Mouse (Mus musculus) lung, postnatal 0 days (tissue): ENCODE measurements around the gene Gatad2a. TPM values are rescaled to one million over a fixed set of nuclear protein-coding genes. Genes with fewer than 3 reads are reported as not detected.

ENCODE experiments used
- ATAC-seq: fragments of 200-750 bp; cut with Nextera tagmentation; 2 replicates; pipeline ENCODE4 v1.8.0; 2017; ENCODE audit warnings: moderate library complexity
- DNase-seq: peaks from one replicate; pipeline ENCODE4 v3.0.0-alpha.2; 2016; ENCODE audit warnings: low spot score
- H3K27ac ChIP-seq: fragments of 300-500 bp; sonication (generic); 2 replicates; pipeline ENCODE4 v1.5.1; 2014; ENCODE audit warnings: antibody characterized with exemption, mild to moderate bottlenecking, low read length, mixed read lengths
- H3K27me3 ChIP-seq: fragments of 300-500 bp; sonication (generic); replicated peaks from 2 replicates; pipeline ENCODE4 v1.6.1; 2014; ENCODE audit warnings: low read length, mixed read lengths; ENCODE audit not compliant: insufficient read depth
- H3K36me3 ChIP-seq: fragments of 300-500 bp; sonication (generic); 2 replicates; pipeline ENCODE4 v1.6.1; 2014; ENCODE audit warnings: low read length, mixed read lengths; ENCODE audit not compliant: insufficient read depth
- H3K4me1 ChIP-seq: fragments of 300-500 bp; sonication (generic); 2 replicates; pipeline ENCODE4 v1.6.1; 2014; ENCODE audit warnings: antibody characterized with exemption, low read depth, low read length, mixed read lengths; ENCODE audit not compliant: insufficient read depth
- H3K4me2 ChIP-seq: fragments of 300-500 bp; sonication (generic); replicated peaks from 2 replicates; pipeline ENCODE4 v1.6.1; 2014; ENCODE audit warnings: low read depth, mild to moderate bottlenecking, low read length, moderate library complexity, mixed read lengths
- H3K4me3 ChIP-seq: fragments of 300-500 bp; sonication (generic); 2 replicates; pipeline ENCODE4 v1.5.1; 2014; ENCODE audit warnings: low read depth, low read length
- H3K9ac ChIP-seq: fragments of 300-500 bp; sonication (generic); replicated peaks from 2 replicates; pipeline ENCODE4 v1.6.1; 2014; ENCODE audit warnings: low read depth, mild to moderate bottlenecking
- H3K9me3 ChIP-seq: fragments of 300-500 bp; sonication (generic); 2 replicates; pipeline ENCODE4 v1.6.1; 2016; ENCODE audit warnings: low read length, mixed read lengths
- CTCF ChIP-seq: IDR thresholded peaks from 2 replicates; pipeline ENCODE4 v1.5.1; 2016; ENCODE audit warnings: antibody characterized with exemption, mild to moderate bottlenecking
- EP300 ChIP-seq: IDR thresholded peaks from 2 replicates; pipeline ENCODE4 v1.6.1; 2016; ENCODE audit warnings: antibody characterized with exemption, mild to moderate bottlenecking, control low read depth
- WGBS: fragments of 180-500 bp; shearing (Covaris S2); extraction: QIAGEN DNeasy Blood & Tissue Kit; methylation state at CpG from one replicate; pipeline ENCODE4 v1.1.7; 2014; 5-methylcytosine and 5-hydroxymethylcytosine counted together
- polyA plus RNA-seq: library from polyadenylated mRNA; unstranded; fragments of >200 nt; fragmentation: Nextera tagmentation; extraction: Ambion mirVana; gene quantifications from 2 replicates; pipeline ENCODE4 v1.2.1, GENCODE M21; 2015

Gatad2a gene
- polyA plus RNA-seq, 1 experiment from 2014 or later, result 40.9 TPM

GRCm38 (mm10) chr8:69936050-69936794, 60.0 kb downstream of the Gatad2a start:
- no peak overlapping the region for H3K4me3 ChIP-seq
- H3K4me2 ChIP-seq, result no peak overlapping the region
- H3K36me3 ChIP-seq, result peaks cover 4% of the 10 kb centered on the region; the same call in 1 of the 2 replicates
- no peaks in the 10 kb centered on the region for H3K27me3 ChIP-seq
- no peaks in the 10 kb centered on the region for H3K9me3 ChIP-seq
- H3K4me1 ChIP-seq, result peaks cover 18% of the 10 kb centered on the region
- ATAC-seq (peak; percentile 95), DNase-seq (peak; percentile 97)
- TF ChIP-seq CTCF, result no peak
- peak; percentile 88 for TF ChIP-seq EP300
- H3K9ac ChIP-seq, result no peak overlapping the region
- H3K27ac ChIP-seq, result peak overlapping the region; percentile 84
- WGBS, result 28% methylated on average over 7 of the region's 7 CpGs

DNA sequence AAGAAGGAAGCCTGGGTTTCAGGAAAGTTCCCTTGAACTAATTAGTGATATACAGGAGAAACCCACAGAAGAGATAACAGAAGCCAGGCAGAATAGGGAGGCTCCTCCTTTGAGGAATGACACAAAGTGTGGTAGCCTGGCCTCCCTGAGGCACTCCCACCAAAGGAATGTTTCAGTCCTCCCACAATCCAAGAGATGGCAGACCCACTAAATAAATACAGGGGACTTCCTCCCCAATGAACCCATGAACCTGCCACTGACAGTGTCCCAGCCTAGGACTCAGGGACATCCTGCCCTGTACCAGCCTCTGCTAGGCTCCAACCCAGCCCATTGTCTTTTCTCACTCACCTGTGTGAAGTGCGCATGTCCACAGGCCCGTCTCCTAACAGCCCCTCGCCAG, 60.8 kb downstream of the Gatad2a start:
- H3K27ac ChIP-seq, result peak overlapping the region; percentile 84
- WGBS, result 74% methylated on average over 3 of the region's 3 CpGs
- H3K36me3 ChIP-seq, result peaks cover 4% of the 10 kb centered on the region; the same call in 1 of the 2 replicates
- no peak overlapping the region for H3K4me3 ChIP-seq
- H3K27me3 ChIP-seq, result no peaks in the 10 kb centered on the region
- no peak overlapping the region for H3K9ac ChIP-seq
- H3K9me3 ChIP-seq, result no peaks in the 10 kb centered on the region
- TF ChIP-seq EP300 (no peak), CTCF (no peak)
- DNase-seq, result no peak
- no peak for ATAC-seq
- no peak overlapping the region for H3K4me2 ChIP-seq
- peaks cover 18% of the 10 kb centered on the region for H3K4me1 ChIP-seq

DNA sequence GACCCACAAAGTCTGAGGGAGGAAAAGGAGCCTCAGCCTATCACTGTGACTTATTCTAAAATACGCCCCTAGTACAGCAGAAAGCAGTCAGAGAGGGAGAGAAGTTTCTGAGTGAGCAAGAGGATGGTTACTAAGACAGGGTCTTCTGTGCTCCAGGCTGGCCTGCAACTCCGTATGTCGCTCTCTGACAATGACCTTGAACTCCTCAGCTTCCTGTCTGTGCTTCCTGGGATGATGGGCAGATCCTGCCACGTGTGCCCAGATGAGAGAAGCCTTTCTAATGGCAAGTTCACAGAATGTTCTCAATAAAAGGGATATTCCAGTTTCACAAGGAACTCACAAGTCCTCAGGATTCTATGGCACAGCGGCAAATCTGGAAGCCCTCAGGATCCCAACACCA, 61.6 kb downstream of the Gatad2a start:
- no peak overlapping the region for H3K27ac ChIP-seq
- no peak overlapping the region for H3K4me2 ChIP-seq
- peaks cover 4% of the 10 kb centered on the region; the same call in 1 of the 2 replicates for H3K36me3 ChIP-seq
- no peak overlapping the region for H3K4me3 ChIP-seq
- no peak for DNase-seq
- no peaks in the 10 kb centered on the region for H3K9me3 ChIP-seq
- no peak overlapping the region for H3K9ac ChIP-seq
- H3K4me1 ChIP-seq, result peaks cover 18% of the 10 kb centered on the region
- no peaks in the 10 kb centered on the region for H3K27me3 ChIP-seq
- TF ChIP-seq EP300 (no peak), CTCF (no peak)
- WGBS, result 73% methylated on average over 5 of the region's 5 CpGs
- ATAC-seq, result no peak

DNA sequence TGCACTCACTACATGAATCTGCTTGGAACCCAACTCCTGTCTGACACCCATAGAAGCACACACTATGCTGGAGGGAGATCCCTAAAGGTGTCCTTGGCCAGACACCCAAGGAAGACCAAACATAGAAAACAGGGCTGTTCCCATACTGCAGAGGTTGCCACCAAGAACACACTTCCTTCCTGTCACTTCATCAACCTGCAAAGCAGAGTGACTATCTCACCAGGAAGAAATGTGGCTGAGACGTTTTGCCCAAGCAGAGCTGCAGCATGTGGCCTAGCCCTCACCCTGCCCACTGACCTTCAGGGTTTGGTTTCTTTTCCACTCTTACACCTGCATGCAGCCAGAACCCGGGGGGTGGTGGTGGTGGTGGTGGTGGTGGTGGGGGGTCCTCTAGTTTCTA, 62.4 kb downstream of the Gatad2a start:
- H3K9ac ChIP-seq, result no peak overlapping the region
- H3K27me3 ChIP-seq, result no peaks in the 10 kb centered on the region
- H3K4me2 ChIP-seq, result no peak overlapping the region
- no peak overlapping the region for H3K4me3 ChIP-seq
- DNase-seq (no peak), ATAC-seq (no peak)
- no peaks in the 10 kb centered on the region for H3K9me3 ChIP-seq
- H3K27ac ChIP-seq, result no peak overlapping the region
- peaks cover 4% of the 10 kb centered on the region for H3K36me3 ChIP-seq
- TF ChIP-seq CTCF (no peak), EP300 (no peak)
- 56% methylated on average over 2 of the region's 2 CpGs for WGBS
- peaks cover 14% of the 10 kb centered on the region for H3K4me1 ChIP-seq

GRCm38 (mm10) chr8:69926901-69927300, 69.3 kb downstream of the Gatad2a start:
- Histone ChIP-seq H3K9me3 (no peaks in the 10 kb centered on the region), H3K4me1 (no peaks in the 10 kb centered on the region), H3K27ac (no peak overlapping the region), H3K27me3 (no peaks in the 10 kb centered on the region), H3K4me3 (no peak overlapping the region), H3K4me2 (no peak overlapping the region), H3K9ac (no peak overlapping the region), H3K36me3 (no peaks in the 10 kb centered on the region; the same call in 1 of the 2 replicates)
- TF ChIP-seq CTCF, result no peak
- no peak for TF ChIP-seq EP300
- no peak for DNase-seq
- no peak for ATAC-seq

- no peaks in the 10 kb centered on the region for H3K9me3 ChIP-seq
- H3K9ac ChIP-seq, result no peak overlapping the region
- H3K4me1 ChIP-seq, result 0 out of 2 replicates have a peak, but pooled peaks cover 4% of the 10 kb centered on the region
- ATAC-seq, result no peak
- no peak overlapping the region for H3K4me3 ChIP-seq
- no peak for DNase-seq
- no peaks in the 10 kb centered on the region; the same call in 1 of the 2 replicates for H3K36me3 ChIP-seq
- H3K27me3 ChIP-seq, result no peaks in the 10 kb centered on the region
- 52% methylated on average over 1 of the region's 1 CpGs for WGBS
- TF ChIP-seq CTCF, result no peak
- TF ChIP-seq EP300, result no peak
- H3K4me2 ChIP-seq, result no peak overlapping the region
- no peak overlapping the region for H3K27ac ChIP-seq
Measured at GRCm38 (mm10) chr8:69923986-69924385, 72.2 kb downstream of the Gatad2a start.
